Mouse (Mus musculus): ENCODE results near the gene Spata2. TPM values are rescaled to one million over a fixed set of nuclear protein-coding genes. Genes with fewer than 3 reads are reported as not detected.

Spata2 gene
- polyA plus RNA-seq, 1 experiment, result 30.5 TPM

GRCm38 (mm10) chr2:167533880-167534279, 41.2 kb upstream of the Spata2 start:
- TF ChIP-seq TCF12 (IDR thresholded peaks at IDR 0.05; ENCODE audit: insufficient read depth, poor library complexity, severe bottlenecking) (no peak), TCF3 (IDR thresholded peaks at IDR 0.05; ENCODE audit: insufficient read length, low read depth) (no peak), CEBPB (IDR thresholded peaks at IDR 0.05; ENCODE audit: insufficient read depth, poor library complexity, severe bottlenecking) (no peak), SRF (IDR thresholded peaks at IDR 0.05; ENCODE audit: control insufficient read depth, insufficient read length, low read depth) (no peak), E2F4 (IDR thresholded peaks at IDR 0.05; ENCODE audit: insufficient read depth) (no peak), MYOD1 (IDR thresholded peaks at IDR 0.05; ENCODE audit: control insufficient read depth in 1 of 3, insufficient read length in 2 of 3, low read depth in 2 of 3) (no peak), POLR2AphosphoS2 (IDR thresholded peaks at IDR 0.05; ENCODE audit: insufficient read length, low read depth) (no peak)
- Histone ChIP-seq H3K36me3 (ENCODE audit: control insufficient read depth, insufficient read depth) (no peaks in the 10 kb centered on the region), H3ac (ENCODE audit: control insufficient read depth, insufficient read length) (no peak overlapping the region), H3K4me3 (no peak overlapping the region), H3K79me2 (ENCODE audit: control insufficient read depth, insufficient read depth) (peaks cover 4% of the 10 kb centered on the region), H3K4me2 (ENCODE audit: low read depth) (no peak overlapping the region), H3K27me3 (ENCODE audit: control insufficient read depth, insufficient read depth, insufficient read length) (no peaks in the 10 kb centered on the region)

GRCm38 (mm10) chr2:167532131-167532530, 39.4 kb upstream of the Spata2 start:
- Histone ChIP-seq H3K36me3 (ENCODE audit: control insufficient read depth, insufficient read depth) (no peaks in the 10 kb centered on the region), H3K4me2 (ENCODE audit: low read depth) (peak overlapping the region; percentile 16), H3K79me2 (ENCODE audit: control insufficient read depth, insufficient read depth) (no peaks in the 10 kb centered on the region), H3K4me3 (no peak overlapping the region), H3ac (ENCODE audit: control insufficient read depth, insufficient read length) (no peak overlapping the region), H3K27me3 (ENCODE audit: control insufficient read depth, insufficient read depth, insufficient read length) (no peaks in the 10 kb centered on the region)
- TF ChIP-seq MYOG (IDR thresholded peaks at IDR 0.05; ENCODE audit: control insufficient read depth in 1 of 3, insufficient read depth in 1 of 3, insufficient read length in 2 of 3, low read depth in 2 of 3) (no peak), TCF3 (IDR thresholded peaks at IDR 0.05; ENCODE audit: insufficient read length, low read depth) (no peak), SRF (IDR thresholded peaks at IDR 0.05; ENCODE audit: control insufficient read depth, insufficient read length, low read depth) (no peak), MYOD1 (IDR thresholded peaks at IDR 0.05; ENCODE audit: control insufficient read depth in 1 of 3, insufficient read length in 2 of 3, low read depth in 2 of 3) (no peak), USF1 (IDR thresholded peaks at IDR 0.05; ENCODE audit: low read depth) (no peak)

DNA sequence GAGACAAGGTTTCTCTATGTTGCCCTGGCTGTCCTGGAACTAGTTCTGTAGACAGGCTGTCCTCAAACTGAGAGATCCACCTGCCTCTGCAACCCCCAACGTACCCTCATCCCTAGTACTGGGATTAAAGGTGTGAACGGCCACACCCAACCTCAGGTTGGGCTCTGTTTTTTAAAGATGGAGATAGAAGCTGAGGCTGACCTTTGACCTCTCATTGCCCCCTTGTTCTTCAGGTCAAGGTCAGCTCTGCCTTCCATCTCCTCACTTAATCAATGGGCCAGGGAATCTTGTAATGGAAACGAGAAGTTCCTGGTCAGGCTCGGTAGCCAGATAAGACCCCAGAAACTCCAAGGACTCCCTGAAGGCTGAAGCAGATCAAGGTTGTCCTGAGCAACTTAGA, 37.8 kb upstream of the Spata2 start:
- H3K36me3 ChIP-seq (ENCODE audit: control insufficient read depth, insufficient read depth), result no peaks in the 10 kb centered on the region
- no peaks in the 10 kb centered on the region for H3K27me3 ChIP-seq (ENCODE audit: control insufficient read depth, insufficient read depth, insufficient read length)
- no peak overlapping the region for H3K4me2 ChIP-seq (ENCODE audit: low read depth)
- no peak overlapping the region for H3ac ChIP-seq (ENCODE audit: control insufficient read depth, insufficient read length)
- H3K79me2 ChIP-seq (ENCODE audit: control insufficient read depth, insufficient read depth), result no peaks in the 10 kb centered on the region
- TF ChIP-seq REST (IDR thresholded peaks at IDR 0.05; ENCODE audit: insufficient read depth, insufficient read length) (no peak), POLR2AphosphoS2 (IDR thresholded peaks at IDR 0.05; ENCODE audit: insufficient read length, low read depth) (no peak), TCF12 (IDR thresholded peaks at IDR 0.05; ENCODE audit: insufficient read depth, poor library complexity, severe bottlenecking) (no peak), POLR2A (IDR thresholded peaks at IDR 0.05; ENCODE audit: insufficient read length, low read depth) (no peak)
- H3K4me3 ChIP-seq, result no peak overlapping the region

DNA sequence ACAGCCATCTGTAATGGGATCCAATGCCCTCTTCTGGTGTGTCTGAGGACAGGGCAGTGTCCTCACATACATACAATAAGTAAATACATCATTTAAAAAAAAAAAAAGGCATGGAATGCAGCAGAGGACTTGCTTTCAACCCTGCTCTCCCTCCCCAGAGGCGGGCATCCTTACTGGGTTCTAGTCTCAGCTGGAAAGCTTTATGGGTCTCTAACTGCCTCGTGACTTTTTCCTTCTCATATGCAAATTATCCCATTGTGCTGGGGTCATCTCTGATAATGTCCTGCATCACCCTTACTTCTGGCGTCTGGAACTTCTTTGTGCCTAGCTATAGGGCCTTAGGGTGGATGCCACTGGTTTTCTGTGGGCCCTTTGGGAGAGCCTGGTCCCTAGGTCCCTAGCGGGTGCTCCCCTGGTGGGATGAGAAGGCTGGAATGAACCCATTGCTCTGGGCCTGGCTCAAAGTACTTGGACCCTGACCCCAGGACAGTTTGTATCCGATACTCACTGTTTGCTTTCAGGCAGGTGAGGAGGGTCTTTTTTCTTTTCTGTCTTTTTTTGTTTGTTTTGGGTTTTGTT, 37.3 kb upstream of the Spata2 start:
- H3K4me2 ChIP-seq (ENCODE audit: low read depth), result no peak overlapping the region
- H3K36me3 ChIP-seq (ENCODE audit: control insufficient read depth, insufficient read depth), result no peaks in the 10 kb centered on the region
- no peaks in the 10 kb centered on the region for H3K27me3 ChIP-seq (ENCODE audit: control insufficient read depth, insufficient read depth, insufficient read length)
- H3ac ChIP-seq (ENCODE audit: control insufficient read depth, insufficient read length), result no peak overlapping the region
- no peak overlapping the region for H3K4me3 ChIP-seq
- TF ChIP-seq REST (IDR thresholded peaks at IDR 0.05; ENCODE audit: insufficient read depth, insufficient read length), result no peak
- no peak for TF ChIP-seq E2F4 (IDR thresholded peaks at IDR 0.05; ENCODE audit: insufficient read depth)
- no peak for TF ChIP-seq CEBPB (IDR thresholded peaks at IDR 0.05; ENCODE audit: insufficient read depth, poor library complexity, severe bottlenecking)
- no peak for TF ChIP-seq MAX (IDR thresholded peaks at IDR 0.05; ENCODE audit: low read depth)
- no peak for TF ChIP-seq SRF (IDR thresholded peaks at IDR 0.05; ENCODE audit: control insufficient read depth, insufficient read length, low read depth)
- TF ChIP-seq MYOG (IDR thresholded peaks at IDR 0.05; ENCODE audit: control insufficient read depth in 1 of 3, insufficient read depth in 1 of 3, insufficient read length in 2 of 3, low read depth in 2 of 3), result no peak
- TF ChIP-seq POLR2AphosphoS2 (IDR thresholded peaks at IDR 0.05; ENCODE audit: insufficient read length, low read depth), result no peak
- TF ChIP-seq MYOD1 (IDR thresholded peaks at IDR 0.05; ENCODE audit: control insufficient read depth in 1 of 3, insufficient read length in 2 of 3, low read depth in 2 of 3), result no peak
- no peak for TF ChIP-seq POLR2A (IDR thresholded peaks at IDR 0.05; ENCODE audit: insufficient read length, low read depth)
- no peak for TF ChIP-seq TCF12 (IDR thresholded peaks at IDR 0.05; ENCODE audit: insufficient read depth, poor library complexity, severe bottlenecking)
- no peak for TF ChIP-seq USF1 (IDR thresholded peaks at IDR 0.05; ENCODE audit: low read depth)
- no peak for TF ChIP-seq TCF3 (IDR thresholded peaks at IDR 0.05; ENCODE audit: insufficient read length, low read depth)
- H3K79me2 ChIP-seq (ENCODE audit: control insufficient read depth, insufficient read depth), result no peaks in the 10 kb centered on the region

- no peak overlapping the region for H3K4me2 ChIP-seq (ENCODE audit: low read depth)
- TF ChIP-seq POLR2A (IDR thresholded peaks at IDR 0.05; ENCODE audit: insufficient read length, low read depth), result no peak
- TF ChIP-seq USF1 (IDR thresholded peaks at IDR 0.05; ENCODE audit: low read depth), result no peak
- TF ChIP-seq E2F4 (IDR thresholded peaks at IDR 0.05; ENCODE audit: insufficient read depth), result no peak
- TF ChIP-seq MAX (IDR thresholded peaks at IDR 0.05; ENCODE audit: low read depth), result no peak
- TF ChIP-seq MYOG (IDR thresholded peaks at IDR 0.05; ENCODE audit: control insufficient read depth in 1 of 3, insufficient read depth in 1 of 3, insufficient read length in 2 of 3, low read depth in 2 of 3), result no peak
- TF ChIP-seq POLR2AphosphoS2 (IDR thresholded peaks at IDR 0.05; ENCODE audit: insufficient read length, low read depth), result no peak
- no peak for TF ChIP-seq TCF12 (IDR thresholded peaks at IDR 0.05; ENCODE audit: insufficient read depth, poor library complexity, severe bottlenecking)
- TF ChIP-seq MYOD1 (IDR thresholded peaks at IDR 0.05; ENCODE audit: control insufficient read depth in 1 of 3, insufficient read length in 2 of 3, low read depth in 2 of 3), result no peak
- TF ChIP-seq TCF3 (IDR thresholded peaks at IDR 0.05; ENCODE audit: insufficient read length, low read depth), result no peak
- no peak for TF ChIP-seq SRF (IDR thresholded peaks at IDR 0.05; ENCODE audit: control insufficient read depth, insufficient read length, low read depth)
- TF ChIP-seq CEBPB (IDR thresholded peaks at IDR 0.05; ENCODE audit: insufficient read depth, poor library complexity, severe bottlenecking), result no peak
- TF ChIP-seq REST (IDR thresholded peaks at IDR 0.05; ENCODE audit: insufficient read depth, insufficient read length), result no peak
- H3K36me3 ChIP-seq (ENCODE audit: control insufficient read depth, insufficient read depth), result no peaks in the 10 kb centered on the region
- H3K79me2 ChIP-seq (ENCODE audit: control insufficient read depth, insufficient read depth), result no peaks in the 10 kb centered on the region
- H3ac ChIP-seq (ENCODE audit: control insufficient read depth, insufficient read length), result no peak overlapping the region
- no peak overlapping the region for H3K4me3 ChIP-seq
- H3K27me3 ChIP-seq (ENCODE audit: control insufficient read depth, insufficient read depth, insufficient read length), result no peaks in the 10 kb centered on the region
Observed at GRCm38 (mm10) chr2:167528278-167528677, 35.6 kb upstream of the Spata2 start.
